Mouse (Mus musculus) cerebellum, adult 2 months (tissue): ENCODE data around the gene Slc39a5.

Experiments used
- CTCF ChIP-seq: fragments of 200-500 bp; IDR thresholded peaks from 2 replicates; pipeline ENCODE4 v1.5.1; 2011; ENCODE audit warnings: low read depth, mild to moderate bottlenecking, control low read depth, low read length, moderate library complexity, borderline replicate concordance; ENCODE audit not compliant: insufficient read depth
- POLR2A ChIP-seq: fragments of 200-500 bp; IDR thresholded peaks from 2 replicates; pipeline ENCODE4 v1.6.1; 2011; ENCODE audit warnings: low read length, control low read depth, borderline replicate concordance; ENCODE audit not compliant: insufficient read depth

- no peak for TF ChIP-seq POLR2A
- TF ChIP-seq CTCF, result no peak
These were observed 9.2 kb downstream of the Slc39a5 start for GRCm38 (mm10) chr10:128391850-128392249.
